Comparison of ENCODE assay signal across 8 mouse cellular contexts in the genomic region with DNA sequence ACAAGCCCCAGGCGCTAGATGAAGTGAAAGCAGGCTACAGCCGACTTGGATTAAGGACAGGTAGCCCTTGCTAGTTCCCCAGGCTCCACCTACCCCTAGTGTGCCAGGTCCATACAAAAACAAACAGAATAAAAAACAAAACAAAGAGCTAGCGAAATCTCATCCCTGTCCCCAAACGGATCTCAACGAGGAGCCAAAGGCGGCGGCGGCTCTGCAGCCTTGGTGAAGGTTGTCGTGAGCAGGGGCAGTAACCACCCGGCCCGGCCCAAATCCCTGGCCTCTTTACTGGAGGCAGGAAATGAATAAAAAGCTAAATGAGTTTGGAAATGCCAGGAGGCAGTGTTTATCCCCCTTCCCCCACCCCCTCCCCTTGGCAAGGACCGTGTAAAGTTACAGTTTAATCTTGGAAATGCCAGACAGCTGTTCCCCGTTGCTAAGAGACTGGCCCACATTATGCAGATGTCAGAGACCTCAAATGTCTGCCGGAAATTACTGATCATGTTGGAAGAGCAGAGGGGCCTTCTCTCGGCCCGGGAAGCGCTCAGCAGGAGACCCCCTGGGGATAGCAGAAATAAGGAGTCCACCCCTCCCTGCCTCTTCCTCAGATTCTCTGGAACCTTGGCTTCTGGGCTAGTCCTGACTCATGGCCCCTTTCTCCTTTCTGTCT.
DNase-seq lines count a peak whose midpoint lies in the region; ATAC-seq lines count a peak whose summit lies in the region.

No protein-coding gene starts in this region.

- WGBS in embryonic facial prominence, embryonic 13.5 days, result 1% methylated on average over 17 of the region's 17 CpGs
- 7% methylated on average over 17 of the region's 17 CpGs for WGBS in heart, embryonic 14.5 days
- WGBS in kidney, embryonic 16.5 days, result 3% methylated on average over 17 of the region's 17 CpGs
- 3% methylated on average over 17 of the region's 17 CpGs for WGBS in stomach, embryonic 15.5 days

- H3K4me1 ChIP-seq in embryonic facial prominence, embryonic 13.5 days, result peaks cover 85% of the 10 kb centered on the region
- peaks cover 60 to 81% of the 10 kb centered on the region in 2 experiments for H3K4me1 ChIP-seq in heart, embryonic 14.5 days (ENCODE audit: control insufficient read depth in 2 of 2, insufficient read depth in 2 of 2, low read length in 2 of 2)
- H3K4me1 ChIP-seq in kidney, embryonic 16.5 days (ENCODE audit: insufficient read depth, low read length), result peaks cover 88% of the 10 kb centered on the region
- peaks cover 72% of the 10 kb centered on the region for H3K4me1 ChIP-seq in stomach, embryonic 15.5 days

- peak; percentile 66 for ATAC-seq in embryonic facial prominence, embryonic 13.5 days (ENCODE audit: insufficient number of reproducible peaks, insufficient read depth, low FRiP score, low TSS enrichment, low read depth)
- no peak for ATAC-seq in heart, embryonic 14.5 days (ENCODE audit: insufficient number of reproducible peaks, insufficient read depth, low FRiP score, low read depth)
- ATAC-seq in kidney, embryonic 16.5 days (ENCODE audit: low FRiP score, low TSS enrichment), result peak; percentile 52
- peak; percentile 8; the same call in 1 of the 2 replicates for ATAC-seq in stomach, embryonic 15.5 days (ENCODE audit: insufficient read depth, low FRiP score, low read depth)

- H3K36me3 ChIP-seq in embryonic facial prominence, embryonic 13.5 days, result no peaks in the 10 kb centered on the region
- no peaks in the 10 kb centered on the region for H3K36me3 ChIP-seq in heart, embryonic 14.5 days (ENCODE audit: control insufficient read depth, insufficient read depth, low read length)
- H3K36me3 ChIP-seq in kidney, embryonic 16.5 days (ENCODE audit: insufficient read depth, low read length), result no peaks in the 10 kb centered on the region
- no peaks in the 10 kb centered on the region for H3K36me3 ChIP-seq in stomach, embryonic 15.5 days

- peak overlapping the region; percentile 56 for H3K4me2 ChIP-seq in embryonic facial prominence, embryonic 13.5 days
- peak overlapping the region; percentile 63 for H3K4me2 ChIP-seq in heart, embryonic 14.5 days (ENCODE audit: low read length)
- H3K4me2 ChIP-seq in kidney, embryonic 16.5 days (replicated peaks; ENCODE audit: low read depth, low read length), result peak overlapping the region; percentile 50
- peak overlapping the region; percentile 47 for H3K4me2 ChIP-seq in stomach, embryonic 15.5 days

- peak overlapping the region; percentile 13 for H3K4me3 ChIP-seq in embryonic facial prominence, embryonic 13.5 days
- H3K4me3 ChIP-seq in heart, embryonic 14.5 days (ENCODE audit: control insufficient read depth in 1 of 2, insufficient read depth in 1 of 2, low read depth in 1 of 2, low read length in 2 of 2), result peak overlapping the region in 1 of 2 experiments; percentile 19; a peak in 1 of 4 replicates
- H3K4me3 ChIP-seq in kidney, embryonic 16.5 days (ENCODE audit: low read length), result peak overlapping the region; percentile 13; the same call in 1 of the 2 replicates
- H3K4me3 ChIP-seq in stomach, embryonic 15.5 days (replicated peaks), result no peak overlapping the region; the same call in 1 of the 2 replicates

- H3K9ac ChIP-seq in embryonic facial prominence, embryonic 13.5 days, result peak overlapping the region; percentile 60; the same call in 1 of the 2 replicates
- peak overlapping the region; percentile 69 for H3K9ac ChIP-seq in heart, embryonic 14.5 days (ENCODE audit: low read length)
- H3K9ac ChIP-seq in kidney, embryonic 16.5 days (replicated peaks; ENCODE audit: low read length), result peak overlapping the region; percentile 60
- H3K9ac ChIP-seq in stomach, embryonic 15.5 days, result no peak overlapping the region

- H3K27ac ChIP-seq in embryonic facial prominence, embryonic 13.5 days, result peak overlapping the region; percentile 98
- peak overlapping the region; percentile 97 to 99 for H3K27ac ChIP-seq in heart, embryonic 14.5 days (replicated peaks in 1 of 2; ENCODE audit: control insufficient read depth in 1 of 2, insufficient read depth in 1 of 2, low read depth in 2 of 2, low read length in 2 of 2)
- H3K27ac ChIP-seq in kidney, embryonic 16.5 days (ENCODE audit: low read length), result peak overlapping the region; percentile 99
- H3K27ac ChIP-seq in stomach, embryonic 15.5 days, result peak overlapping the region; percentile 95

- DNase-seq in adrenal gland, adult 2 months, result peak; percentile 76
- DNase-seq in adrenal gland, postnatal 4 days (ENCODE audit: low spot score in 2 of 2), result no peak
- DNase-seq in NIH3T3 (ENCODE audit: low read depth), result peak; percentile 90
- peak; percentile 76 for DNase-seq in lung, postnatal 10 days

- H3K9me3 ChIP-seq in embryonic facial prominence, embryonic 13.5 days, result no peaks in the 10 kb centered on the region
- no peaks in the 10 kb centered on the region for H3K9me3 ChIP-seq in heart, embryonic 14.5 days (ENCODE audit: control insufficient read depth, low read length)
- H3K9me3 ChIP-seq in kidney, embryonic 16.5 days (ENCODE audit: low read length), result no peaks in the 10 kb centered on the region
- no peaks in the 10 kb centered on the region for H3K9me3 ChIP-seq in stomach, embryonic 15.5 days

- no peaks in the 10 kb centered on the region for H3K27me3 ChIP-seq in embryonic facial prominence, embryonic 13.5 days
- H3K27me3 ChIP-seq in heart, embryonic 14.5 days (ENCODE audit: control insufficient read depth, insufficient read depth, low read length), result no peaks in the 10 kb centered on the region
- H3K27me3 ChIP-seq in kidney, embryonic 16.5 days (ENCODE audit: insufficient read depth, low read length), result no peaks in the 10 kb centered on the region
- no peaks in the 10 kb centered on the region for H3K27me3 ChIP-seq in stomach, embryonic 15.5 days (replicated peaks)

Comparison
In these comparisons a context has a peak if more than half of its experiments do, and no peak if none do; other contexts are left out.
1. DNase-seq: peak in adrenal gland, adult 2 months (single experiment), NIH3T3 (single experiment) and lung, postnatal 10 days (single experiment); none in adrenal gland, postnatal 4 days (0 of 2).
2. Peak in every context shown above with its lines, with median percentiles within 50 percentile points of each other: H3K27ac ChIP-seq and H3K4me2 ChIP-seq.